Mouse (Mus musculus) heart, postnatal 0 days (tissue): ENCODE data around the gene Pde2a.

Experiments
- CTCF ChIP-seq: IDR thresholded peaks from 2 replicates; pipeline ENCODE4 v1.5.1; 2016; ENCODE audit warnings: antibody characterized with exemption, control low read depth, low read depth
- EP300 ChIP-seq: IDR thresholded peaks from 2 replicates; pipeline ENCODE4 v1.6.1; 2016; ENCODE audit warnings: antibody characterized with exemption, low read depth

- TF ChIP-seq CTCF, result no peak
- TF ChIP-seq EP300, result no peak
Observed at GRCm38 (mm10) chr7:101422646-101423045, 1.2 kb downstream of the Pde2a start.
